Mouse (Mus musculus): ENCODE data around the gene Ddo. TPM values are rescaled to one million over a fixed set of nuclear protein-coding genes. Genes with fewer than 3 reads are reported as not detected.

The Ddo gene
- polyA plus RNA-seq, 1 experiment, result 0.84 TPM

DNA sequence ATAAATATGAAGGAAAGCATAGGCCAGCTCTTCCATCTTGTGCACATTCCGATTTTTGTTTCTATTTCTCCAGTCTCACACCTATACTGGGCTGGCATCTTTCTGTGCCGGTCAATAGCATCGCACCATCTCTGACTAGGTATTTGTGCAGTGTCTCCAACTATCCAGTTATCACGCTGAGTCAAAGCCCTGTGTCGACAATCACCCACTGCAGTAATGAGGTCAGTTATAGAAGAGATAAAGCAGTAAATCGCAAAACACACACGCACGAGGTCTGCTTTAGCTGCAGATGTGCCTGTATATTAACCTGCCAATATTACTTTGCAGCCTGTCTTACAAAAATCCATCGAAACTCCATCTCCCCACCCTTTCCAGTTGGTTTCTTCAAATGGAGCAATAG is 84.0 kb downstream of the Ddo start:
- TF ChIP-seq POLR2A (IDR thresholded peaks at IDR 0.05; ENCODE audit: low read depth, low read length) (no peak), CTCF (IDR thresholded peaks at IDR 0.05; ENCODE audit: extremely low read depth, insufficient read length, insufficient replicate concordance, low read depth, low read length) (no peak)
- Histone ChIP-seq H3K27me3 (ENCODE audit: control insufficient read depth, insufficient read depth, low read length) (no peaks in the 10 kb centered on the region), H3K36me3 (ENCODE audit: control insufficient read depth, insufficient read depth, low read length) (no peaks in the 10 kb centered on the region), H3K4me3 (ENCODE audit: low read depth, low read length) (no peak overlapping the region), H3K27ac (ENCODE audit: insufficient read depth, low read depth, low read length) (no peak overlapping the region), H3K4me1 (ENCODE audit: control insufficient read depth, insufficient read depth, insufficient read length, low read length) (no peaks in the 10 kb centered on the region; the same call in 1 of the 2 replicates)
- 40% methylated on average over 9 of the region's 9 CpGs for WGBS

DNA sequence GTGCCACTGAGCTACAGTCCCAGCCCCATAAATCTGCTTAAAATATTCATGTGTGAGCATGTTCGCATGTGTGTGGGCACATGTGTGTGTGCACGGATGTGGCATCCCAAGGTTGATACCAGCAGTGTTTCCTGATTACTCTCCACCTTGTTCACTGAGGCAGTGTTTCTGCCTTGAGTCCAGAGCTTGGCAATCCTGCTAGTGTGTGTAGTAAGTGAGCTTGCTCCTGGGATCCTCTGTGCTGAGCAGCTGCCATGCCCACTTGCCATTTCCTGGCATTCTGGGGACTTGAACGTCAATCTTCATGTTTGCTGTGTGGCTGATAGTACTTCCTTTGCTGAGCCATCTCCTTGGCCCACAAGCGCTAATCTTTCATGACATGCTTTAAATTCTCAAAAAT is 85.3 kb downstream of the Ddo start:
- no peak for TF ChIP-seq POLR2A (IDR thresholded peaks at IDR 0.05; ENCODE audit: low read depth, low read length)
- no peak for TF ChIP-seq CTCF (IDR thresholded peaks at IDR 0.05; ENCODE audit: extremely low read depth, insufficient read length, insufficient replicate concordance, low read depth, low read length)
- H3K36me3 ChIP-seq (ENCODE audit: control insufficient read depth, insufficient read depth, low read length), result no peaks in the 10 kb centered on the region
- no peak overlapping the region for H3K4me3 ChIP-seq (ENCODE audit: low read depth, low read length)
- H3K4me1 ChIP-seq (ENCODE audit: control insufficient read depth, insufficient read depth, insufficient read length, low read length), result no peaks in the 10 kb centered on the region; the same call in 1 of the 2 replicates
- WGBS, result 84% methylated on average over 4 of the region's 4 CpGs
- no peak overlapping the region for H3K27ac ChIP-seq (ENCODE audit: insufficient read depth, low read depth, low read length)
- no peaks in the 10 kb centered on the region for H3K27me3 ChIP-seq (ENCODE audit: control insufficient read depth, insufficient read depth, low read length)

DNA sequence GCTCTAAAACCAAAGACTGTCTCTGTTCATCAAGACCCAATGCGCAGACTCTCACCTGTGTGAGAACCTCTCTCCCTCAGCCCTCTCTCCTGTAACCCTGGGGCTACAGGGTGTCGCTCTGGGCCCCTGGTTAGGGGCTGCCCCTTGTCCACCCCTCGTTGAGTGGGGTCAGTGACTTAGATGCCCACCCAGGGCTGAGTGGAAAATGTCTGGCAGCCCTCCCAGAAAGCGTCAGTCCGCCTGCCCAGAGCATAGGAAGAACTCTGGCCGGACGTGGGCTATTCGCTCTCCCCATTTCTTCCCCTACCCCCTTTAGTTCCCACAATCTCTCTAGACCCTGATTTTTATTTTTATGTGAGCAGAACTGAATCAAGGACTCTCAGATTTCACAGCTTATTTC is 86.5 kb downstream of the Ddo start:
- TF ChIP-seq CTCF (IDR thresholded peaks at IDR 0.05; ENCODE audit: extremely low read depth, insufficient read length, insufficient replicate concordance, low read depth, low read length) (no peak), POLR2A (IDR thresholded peaks at IDR 0.05; ENCODE audit: low read depth, low read length) (no peak)
- Histone ChIP-seq H3K36me3 (ENCODE audit: control insufficient read depth, insufficient read depth, low read length) (no peaks in the 10 kb centered on the region), H3K4me1 (ENCODE audit: control insufficient read depth, insufficient read depth, insufficient read length, low read length) (no peaks in the 10 kb centered on the region; the same call in 1 of the 2 replicates), H3K27ac (ENCODE audit: insufficient read depth, low read depth, low read length) (no peak overlapping the region), H3K27me3 (ENCODE audit: control insufficient read depth, insufficient read depth, low read length) (no peaks in the 10 kb centered on the region), H3K4me3 (ENCODE audit: low read depth, low read length) (no peak overlapping the region)
- WGBS, result 77% methylated on average over 8 of the region's 8 CpGs

DNA sequence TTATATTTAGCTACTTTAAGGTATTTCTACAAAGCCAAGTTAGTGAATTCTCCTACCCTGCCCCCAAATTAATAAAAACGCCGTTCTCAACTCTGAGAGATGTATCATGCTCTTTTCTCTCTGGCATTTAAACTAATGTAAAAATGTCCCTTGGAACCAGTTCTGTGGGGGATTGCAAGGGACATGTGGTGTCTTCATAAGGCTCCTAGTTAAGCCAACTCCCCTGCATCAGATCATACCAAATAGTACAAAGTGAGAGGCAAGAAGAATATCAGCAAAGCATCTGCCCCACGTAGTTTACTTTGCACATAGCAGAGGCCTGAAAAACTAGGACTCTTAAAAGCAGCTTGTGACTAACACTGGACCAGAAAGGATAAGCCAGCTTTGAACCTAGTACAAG is 86.9 kb downstream of the Ddo start:
- 79% methylated on average over 3 of the region's 3 CpGs for WGBS
- no peaks in the 10 kb centered on the region for H3K36me3 ChIP-seq (ENCODE audit: control insufficient read depth, insufficient read depth, low read length)
- TF ChIP-seq POLR2A (IDR thresholded peaks at IDR 0.05; ENCODE audit: low read depth, low read length), result no peak
- TF ChIP-seq CTCF (IDR thresholded peaks at IDR 0.05; ENCODE audit: extremely low read depth, insufficient read length, insufficient replicate concordance, low read depth, low read length), result no peak
- H3K27me3 ChIP-seq (ENCODE audit: control insufficient read depth, insufficient read depth, low read length), result no peaks in the 10 kb centered on the region
- no peak overlapping the region for H3K4me3 ChIP-seq (ENCODE audit: low read depth, low read length)
- no peaks in the 10 kb centered on the region; the same call in 1 of the 2 replicates for H3K4me1 ChIP-seq (ENCODE audit: control insufficient read depth, insufficient read depth, insufficient read length, low read length)
- H3K27ac ChIP-seq (ENCODE audit: insufficient read depth, low read depth, low read length), result no peak overlapping the region

DNA sequence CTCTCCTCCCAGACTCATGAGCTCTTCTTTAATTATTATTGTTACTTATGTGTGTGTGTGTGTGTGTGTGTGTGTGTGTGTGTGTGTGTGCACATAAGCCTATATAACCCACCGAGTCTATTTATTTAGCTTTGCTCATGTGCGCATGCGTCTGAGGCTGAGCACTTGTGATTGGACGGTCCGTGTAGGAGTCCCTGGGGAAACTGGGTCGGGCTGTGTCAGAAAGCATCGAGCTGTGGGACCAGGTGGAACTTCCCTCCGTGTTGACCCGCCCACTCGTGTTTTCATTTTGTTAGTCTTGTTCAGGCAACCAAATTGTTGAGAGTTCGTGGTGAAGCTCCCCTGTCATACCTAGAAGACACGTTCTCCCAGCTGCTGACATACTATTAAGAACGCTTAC is 88.6 kb downstream of the Ddo start:
- 86% methylated on average over 13 of the region's 13 CpGs for WGBS
- TF ChIP-seq POLR2A (IDR thresholded peaks at IDR 0.05; ENCODE audit: low read depth, low read length) (no peak), CTCF (IDR thresholded peaks at IDR 0.05; ENCODE audit: extremely low read depth, insufficient read length, insufficient replicate concordance, low read depth, low read length) (no peak)
- no peak overlapping the region for H3K4me3 ChIP-seq (ENCODE audit: low read depth, low read length)

DNA sequence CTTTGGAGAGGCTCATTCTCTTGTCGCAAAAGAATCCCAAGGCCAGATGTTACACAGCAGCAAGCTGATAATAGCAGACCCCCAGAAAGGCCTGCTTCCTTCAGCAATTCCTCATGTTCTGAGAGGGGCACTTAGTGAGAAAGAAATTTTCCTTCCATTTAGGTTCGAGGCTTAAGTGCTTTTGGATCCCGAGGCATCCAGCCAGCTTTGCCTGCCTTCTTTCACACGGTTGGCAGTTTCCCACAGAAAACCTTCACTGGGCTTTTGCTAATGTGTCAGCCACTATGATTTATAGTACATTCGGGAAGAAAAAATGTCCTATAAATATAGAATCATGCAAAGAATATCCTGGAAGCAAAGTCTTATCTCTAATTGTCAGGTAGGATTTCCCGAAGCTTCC is 89.3 kb downstream of the Ddo start:
- no peak for TF ChIP-seq CTCF (IDR thresholded peaks at IDR 0.05; ENCODE audit: extremely low read depth, insufficient read length, insufficient replicate concordance, low read depth, low read length)
- TF ChIP-seq POLR2A (IDR thresholded peaks at IDR 0.05; ENCODE audit: low read depth, low read length), result no peak
- Histone ChIP-seq H3K36me3 (ENCODE audit: control insufficient read depth, insufficient read depth, low read length) (no peaks in the 10 kb centered on the region), H3K4me3 (ENCODE audit: low read depth, low read length) (no peak overlapping the region), H3K27ac (ENCODE audit: insufficient read depth, low read depth, low read length) (no peak overlapping the region), H3K27me3 (ENCODE audit: control insufficient read depth, insufficient read depth, low read length) (no peaks in the 10 kb centered on the region), H3K4me1 (ENCODE audit: control insufficient read depth, insufficient read depth, insufficient read length, low read length) (no peaks in the 10 kb centered on the region)
- 59% methylated on average over 6 of the region's 6 CpGs for WGBS

More for the DNA sequence above, 88.6 kb downstream of the Ddo start:
- Histone ChIP-seq H3K27me3 (ENCODE audit: control insufficient read depth, insufficient read depth, low read length) (no peaks in the 10 kb centered on the region), H3K27ac (ENCODE audit: insufficient read depth, low read depth, low read length) (no peak overlapping the region), H3K36me3 (ENCODE audit: control insufficient read depth, insufficient read depth, low read length) (no peaks in the 10 kb centered on the region), H3K4me1 (ENCODE audit: control insufficient read depth, insufficient read depth, insufficient read length, low read length) (no peaks in the 10 kb centered on the region; the same call in 1 of the 2 replicates)

DNA sequence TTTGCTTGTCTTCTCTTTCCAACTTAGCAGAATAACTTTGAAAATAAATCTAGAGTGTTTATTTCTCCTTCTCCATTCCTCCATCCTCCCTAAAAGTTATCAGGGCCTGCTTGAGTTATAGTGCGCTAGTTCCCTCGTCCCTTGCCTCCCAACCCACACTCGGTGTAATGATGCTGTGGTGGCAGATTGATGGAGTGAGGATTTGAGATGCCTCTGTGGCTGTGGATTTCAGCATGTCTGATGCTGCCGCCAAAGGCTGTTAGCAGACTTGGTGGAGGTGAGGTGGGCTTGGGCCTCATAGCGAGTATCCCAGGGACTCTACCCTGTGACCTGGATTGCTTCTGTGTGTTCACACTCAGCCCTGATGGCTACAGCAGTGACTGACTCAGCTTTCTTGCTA is 91.1 kb downstream of the Ddo start:
- TF ChIP-seq CTCF (IDR thresholded peaks at IDR 0.05; ENCODE audit: extremely low read depth, insufficient read length, insufficient replicate concordance, low read depth, low read length) (no peak), POLR2A (IDR thresholded peaks at IDR 0.05; ENCODE audit: low read depth, low read length) (no peak)
- WGBS, result 77% methylated on average over 5 of the region's 5 CpGs
- H3K27me3 ChIP-seq (ENCODE audit: control insufficient read depth, insufficient read depth, low read length), result no peaks in the 10 kb centered on the region
- H3K27ac ChIP-seq (ENCODE audit: insufficient read depth, low read depth, low read length), result no peak overlapping the region
- H3K36me3 ChIP-seq (ENCODE audit: control insufficient read depth, insufficient read depth, low read length), result no peaks in the 10 kb centered on the region
- no peaks in the 10 kb centered on the region for H3K4me1 ChIP-seq (ENCODE audit: control insufficient read depth, insufficient read depth, insufficient read length, low read length)
- H3K4me3 ChIP-seq (ENCODE audit: low read depth, low read length), result no peak overlapping the region

DNA sequence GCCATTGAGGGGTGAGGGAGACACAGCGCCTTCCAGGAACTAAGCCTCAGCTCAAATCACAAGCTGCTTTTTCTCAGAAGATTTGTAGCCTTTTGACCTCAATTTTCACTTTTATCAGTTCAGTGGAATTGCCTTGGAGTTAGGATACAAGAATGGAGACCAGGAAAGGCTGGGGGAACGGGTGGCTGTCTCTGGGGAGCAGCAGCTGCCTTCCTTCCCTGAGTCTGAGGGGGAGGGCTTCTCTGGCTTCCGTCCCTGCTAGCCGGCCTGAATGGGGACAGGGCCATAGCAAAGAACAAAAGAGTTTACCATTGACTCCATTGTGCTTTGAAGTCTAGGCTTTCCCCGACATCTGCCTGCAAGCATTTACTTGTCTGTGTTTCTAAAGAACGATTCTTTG is 94.5 kb downstream of the Ddo start:
- H3K27ac ChIP-seq (ENCODE audit: insufficient read depth, low read depth, low read length), result no peak overlapping the region

More for the DNA sequence above, 94.5 kb downstream of the Ddo start:
- Histone ChIP-seq H3K36me3 (ENCODE audit: control insufficient read depth, insufficient read depth, low read length) (no peaks in the 10 kb centered on the region), H3K27me3 (ENCODE audit: control insufficient read depth, insufficient read depth, low read length) (no peaks in the 10 kb centered on the region), H3K4me3 (ENCODE audit: low read depth, low read length) (no peak overlapping the region), H3K4me1 (ENCODE audit: control insufficient read depth, insufficient read depth, insufficient read length, low read length) (no peaks in the 10 kb centered on the region)
- 59% methylated on average over 6 of the region's 6 CpGs for WGBS
- no peak for TF ChIP-seq POLR2A (IDR thresholded peaks at IDR 0.05; ENCODE audit: low read depth, low read length)
- TF ChIP-seq CTCF (IDR thresholded peaks at IDR 0.05; ENCODE audit: extremely low read depth, insufficient read length, insufficient replicate concordance, low read depth, low read length), result no peak
